Mouse (Mus musculus) ES-CJ7 (cell line): ENCODE results near the gene BC048679.

Experiments used
- DNase-seq: peaks from one replicate; pipeline ENCODE4 v3.0.0; 2011; ENCODE audit warnings: low read depth, low spot score

BC048679 gene

DNA sequence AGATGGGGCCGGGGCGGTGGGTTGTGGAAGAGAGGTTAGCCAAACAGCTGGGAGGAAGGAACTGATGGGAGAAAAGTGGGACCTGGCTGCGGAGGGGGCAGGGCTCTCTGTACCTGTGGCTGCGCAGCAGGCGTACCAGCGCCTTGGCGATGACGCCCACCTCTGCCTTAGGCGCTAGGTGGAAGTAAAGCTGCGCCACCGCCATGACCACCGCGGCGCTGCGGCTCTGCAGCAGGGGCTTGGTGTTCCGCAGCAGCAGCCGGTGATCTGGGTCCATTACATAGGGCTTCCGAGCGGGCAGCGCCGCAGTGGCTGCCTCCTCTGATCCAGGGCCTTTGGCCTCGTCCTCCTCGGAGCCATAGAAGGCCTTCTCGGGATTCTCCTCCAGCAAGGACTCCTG lies 21.2 kb downstream of the BC048679 start:
- peak; percentile 51 for DNase-seq

GRCm38 (mm10) chr7:81475221-81475620 lies 22.9 kb downstream of the BC048679 start:
- DNase-seq: no peak

DNA sequence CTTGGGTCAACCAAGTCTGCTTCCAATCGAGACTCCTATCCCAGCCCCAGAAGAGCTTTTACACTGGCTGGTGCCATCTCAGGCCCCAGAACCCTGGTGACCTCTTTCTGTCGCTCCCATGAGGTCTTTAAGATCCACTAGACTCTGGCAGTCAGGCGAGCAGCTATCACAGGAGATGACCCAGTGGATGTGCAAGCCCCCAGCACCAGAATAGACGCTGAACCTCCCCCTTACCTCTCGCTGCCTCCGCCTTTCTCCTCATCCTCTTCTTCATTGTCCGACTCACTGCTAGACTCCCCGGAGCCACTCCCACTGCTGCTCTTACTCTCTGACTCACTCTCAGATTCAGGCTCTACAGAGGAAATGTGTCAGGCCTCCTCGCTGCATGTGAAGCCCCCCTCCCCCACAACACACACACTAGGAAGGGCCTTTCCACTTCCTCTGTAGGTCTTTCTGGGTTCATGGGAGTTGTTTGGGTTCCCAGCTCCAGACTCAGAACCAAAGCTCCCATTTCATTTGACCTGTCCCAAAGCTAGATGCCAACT lies 33.1 kb downstream of the BC048679 start:
- DNase-seq: no peak

DNA sequence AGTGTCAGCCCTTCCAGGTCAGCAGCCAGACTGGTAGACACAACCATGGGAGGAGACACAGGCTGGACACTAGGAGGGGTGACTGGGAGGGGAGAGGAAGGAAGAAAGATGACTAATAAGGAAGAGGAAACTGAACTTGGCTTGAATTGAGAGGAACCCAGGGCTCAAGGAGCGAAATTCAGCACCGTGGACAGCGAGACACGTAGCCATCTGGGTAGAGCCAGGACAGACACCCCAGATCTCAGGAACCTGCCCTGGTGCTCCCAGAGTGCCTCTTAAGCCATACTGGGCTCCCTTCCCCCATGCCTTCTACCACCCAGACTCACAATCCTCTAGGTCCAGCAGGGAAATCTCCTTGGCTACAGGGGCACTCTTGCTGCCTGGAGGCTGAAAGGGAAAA lies 34.0 kb downstream of the BC048679 start:
- DNase-seq: peak; percentile 55

DNA sequence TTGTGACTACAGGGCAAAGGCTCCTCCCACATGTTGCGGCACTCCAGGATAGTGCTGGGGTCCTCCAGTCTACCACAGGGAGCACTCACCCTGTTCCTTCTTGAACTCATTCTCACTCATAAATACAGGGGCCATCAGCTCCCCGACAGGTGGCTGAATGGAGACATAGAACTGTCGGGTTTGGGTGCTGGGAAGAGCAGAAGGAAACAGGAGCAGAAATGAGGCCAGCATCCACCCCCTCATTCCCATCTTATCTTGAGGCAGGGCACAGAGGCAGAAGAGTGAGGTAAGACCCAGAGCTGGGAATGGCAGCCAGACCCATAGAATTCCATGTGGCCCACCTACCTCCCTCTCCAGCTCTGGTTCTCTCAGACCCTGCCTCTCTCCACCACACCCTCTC lies 35.3 kb downstream of the BC048679 start:
- no peak for DNase-seq

DNA sequence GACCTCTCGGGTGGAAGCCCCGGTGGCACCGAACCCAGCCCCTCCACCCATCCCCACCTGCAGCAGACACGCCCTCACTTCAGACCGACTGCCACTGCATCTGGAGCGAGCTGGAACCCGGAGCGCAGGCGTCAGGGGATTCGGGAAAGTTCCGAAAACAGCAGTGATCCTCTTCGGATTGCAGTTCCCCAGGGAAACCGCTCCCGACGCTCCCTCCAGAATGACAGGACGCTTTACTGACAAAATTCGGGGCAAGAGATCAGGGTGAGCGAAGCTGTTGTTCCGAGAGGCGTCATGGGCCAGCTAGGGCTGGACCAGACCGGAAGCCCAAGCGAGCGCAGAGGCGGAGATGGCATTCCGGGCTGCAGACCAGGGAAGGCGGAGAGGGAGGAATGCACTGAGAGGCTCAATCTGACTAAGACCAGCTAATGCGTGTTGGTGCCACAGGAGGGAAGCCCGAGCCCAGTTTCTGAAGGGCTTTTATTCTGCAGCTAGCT lies 42.9 kb downstream of the BC048679 start, which contains the start of gene Cpeb1:
Gene Cpeb1 (minus strand): TSS at position 311 of the 497 bp plus-strand sequence.
- peak; percentile 73 for DNase-seq

DNA sequence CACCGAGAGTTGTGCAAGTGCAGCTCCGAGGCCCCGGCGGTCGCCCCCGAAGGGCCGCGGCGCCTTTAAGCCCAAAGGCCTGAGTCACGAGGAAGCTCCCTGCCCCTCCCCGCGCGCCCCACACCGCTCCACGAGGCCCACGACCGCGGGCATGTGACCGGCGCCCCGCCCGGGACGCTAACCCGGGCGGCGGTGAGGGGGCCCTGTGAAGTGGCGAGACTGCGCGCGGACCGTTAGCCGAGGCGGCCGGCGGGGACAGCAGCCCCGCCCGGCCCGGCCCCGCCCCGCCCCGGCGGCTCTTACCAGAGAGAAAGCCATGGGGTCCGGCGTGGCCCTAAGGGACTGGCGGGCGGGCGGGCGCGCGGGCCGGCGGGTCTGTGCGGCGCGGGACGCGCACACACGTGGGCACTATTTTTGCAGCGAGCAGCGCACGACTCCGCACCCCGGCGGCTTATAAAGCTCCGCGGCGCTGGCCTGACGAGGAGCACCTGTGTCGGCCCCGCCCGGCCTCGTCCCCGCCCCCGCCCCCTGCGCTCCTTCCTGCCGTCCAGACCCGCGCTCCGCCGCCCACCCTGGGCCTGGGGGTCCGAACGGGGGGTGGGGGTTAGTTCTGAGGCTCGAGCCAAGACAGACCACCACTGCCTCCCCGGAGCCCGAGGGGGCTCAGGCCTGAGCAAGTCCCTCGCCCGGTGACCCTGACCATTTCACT lies 43.6 kb downstream of the BC048679 start:
- no peak for DNase-seq

DNA sequence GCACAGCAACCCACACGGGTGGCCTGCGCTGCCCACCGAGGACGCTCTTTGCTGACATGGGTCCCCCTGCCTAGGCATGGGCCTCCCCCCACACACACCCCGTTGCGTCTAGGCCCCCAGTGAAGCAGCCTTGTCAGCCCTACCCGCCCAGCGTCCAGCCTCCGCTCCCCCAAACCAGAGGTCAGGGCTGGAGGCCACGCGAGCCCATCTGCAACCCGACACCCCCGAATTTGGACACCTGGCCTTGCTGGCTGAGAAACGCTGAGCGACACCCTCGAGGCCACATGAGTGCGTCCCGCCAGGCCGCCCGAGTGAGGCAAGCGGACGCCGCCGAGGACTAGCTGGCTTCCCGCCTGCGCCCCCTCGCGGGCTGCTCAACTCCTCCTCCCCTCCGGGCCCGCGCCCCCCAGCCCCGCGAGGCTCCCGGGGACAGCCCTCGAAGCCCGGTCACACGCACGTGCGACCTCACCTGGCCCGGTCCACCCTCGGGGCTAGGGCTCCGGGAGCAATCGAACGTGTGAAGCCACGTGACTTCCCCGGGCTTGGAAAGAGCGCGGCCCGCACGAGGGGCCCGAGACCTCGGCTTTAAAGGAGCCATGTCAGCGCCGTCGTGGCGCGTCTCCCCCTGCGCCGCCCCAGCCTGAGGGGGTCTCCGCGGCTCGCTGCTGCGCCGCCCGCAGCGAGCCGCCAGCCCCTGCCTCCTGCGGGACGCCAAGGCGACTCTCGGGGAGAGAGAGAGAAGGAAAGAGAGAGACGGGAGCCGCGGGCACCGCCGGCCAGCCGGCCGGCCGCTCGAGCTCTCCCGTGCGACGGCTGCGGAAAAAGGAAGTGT lies 44.4 kb downstream of the BC048679 start:
- peak; percentile 40 for DNase-seq

DNA sequence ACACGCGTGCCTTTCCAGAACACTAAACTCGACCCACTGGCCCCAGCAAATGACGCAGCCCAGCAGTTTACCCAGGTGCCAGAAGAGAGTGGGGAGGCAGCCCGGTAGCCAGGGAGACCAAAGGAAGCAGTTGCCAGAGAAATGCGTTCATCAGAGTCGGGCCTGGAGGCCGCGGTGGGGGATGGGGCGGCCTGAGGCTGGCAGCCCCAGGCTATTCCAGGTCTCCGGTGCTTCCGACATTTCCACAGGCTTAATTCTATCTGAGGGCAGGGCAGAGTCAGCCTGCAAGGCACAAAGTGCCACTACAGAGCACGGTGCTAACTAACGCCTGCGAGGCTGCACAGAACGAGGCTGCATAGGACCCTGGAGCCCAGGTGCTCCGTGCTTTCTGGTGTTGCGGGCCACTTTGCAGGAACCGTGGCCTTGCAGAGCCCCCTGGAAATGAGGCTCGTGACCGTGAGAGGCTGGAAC lies 45.1 kb downstream of the BC048679 start:
- peak; percentile 69 for DNase-seq
